Mouse (Mus musculus): ENCODE results near the gene Dcst1.

- no peak for TF ChIP-seq CTCF (IDR thresholded peaks at IDR 0.05; ENCODE audit: control insufficient read depth, insufficient read depth, insufficient read length)
- no peak for TF ChIP-seq MYOD1 (IDR thresholded peaks at IDR 0.05; ENCODE audit: control insufficient read depth, insufficient read length, low read depth)
- no peak for TF ChIP-seq MYOG (IDR thresholded peaks at IDR 0.05; ENCODE audit: control insufficient read depth, extremely low read depth, insufficient read length)
- no peak for TF ChIP-seq USF1 (IDR thresholded peaks at IDR 0.05; ENCODE audit: low read depth)
Observed at GRCm38 (mm10) chr3:89333053-89333452, 32.0 kb downstream of the Dcst1 start.
